Mouse (Mus musculus): ENCODE measurements around the gene Cplx3. TPM values are rescaled to one million over a fixed set of nuclear protein-coding genes. Genes with fewer than 3 reads are reported as not detected.

Gene Cplx3
- polyA plus RNA-seq, 1 experiment from 2014 or later: 0.15 TPM

DNA sequence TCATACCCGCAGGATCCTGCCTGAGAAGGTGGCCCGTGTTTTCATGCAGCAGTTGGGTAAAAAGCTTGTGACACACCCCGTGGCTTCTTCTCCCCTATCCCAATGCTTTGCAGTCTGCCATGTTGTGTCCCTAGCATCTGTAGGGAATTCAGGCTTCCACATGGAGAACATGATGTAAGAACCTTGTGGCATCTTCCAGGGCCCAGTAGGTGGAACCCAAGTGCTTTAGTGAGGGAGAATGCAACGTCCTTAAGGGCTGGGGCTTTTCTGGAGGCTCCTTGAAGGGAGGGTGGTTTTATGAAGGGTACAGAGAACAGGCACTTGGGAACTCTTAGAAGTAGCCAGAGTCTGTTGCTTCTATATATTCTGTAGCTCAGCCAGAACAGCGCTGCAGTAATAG lies 15.4 kb downstream of the Cplx3 start:
- WGBS: 28% methylated on average over 5 of the region's 5 CpGs

GRCm38 (mm10) chr9:57589224-57590126 lies 16.6 kb downstream of the Cplx3 start, which contains the start of gene Ulk3:
Gene Ulk3, plus strand, starts transcription at chr9:57589452.
- Histone ChIP-seq H3K4me1 (peaks cover 54% of the 10 kb centered on the region), H3K27me3 (ENCODE audit: insufficient read depth, poor library complexity, severe bottlenecking) (peaks cover 4% of the 10 kb centered on the region; the same call in 1 of the 2 replicates), H3K4me3 (peak within 1 kb of the TSS; percentile 72), H3K9me3 (no peaks in the 10 kb centered on the region), H3K36me3 (peaks cover 62% of the 10 kb centered on the region), H3K27ac (peak within 1 kb of the TSS; percentile 90)
- under 1% methylated on average over 58 of the region's 58 CpGs for WGBS
- DNase-seq (ENCODE audit: low spot score): peak; percentile 91

More for the DNA sequence above, 15.4 kb downstream of the Cplx3 start:
- Histone ChIP-seq H3K9me3 (no peaks in the 10 kb centered on the region), H3K36me3 (peaks cover 63% of the 10 kb centered on the region), H3K27me3 (ENCODE audit: insufficient read depth, poor library complexity, severe bottlenecking) (peaks cover 4% of the 10 kb centered on the region; the same call in 1 of the 2 replicates), H3K4me3 (peak overlapping the region; percentile 72; the same call in 1 of the 2 replicates), H3K4me1 (peaks cover 60% of the 10 kb centered on the region), H3K27ac (no peak overlapping the region)
- no peak for DNase-seq (ENCODE audit: low spot score)

GRCm38 (mm10) chr9:57584991-57585390 lies 21.1 kb downstream of the Cplx3 start:
- peaks cover 73% of the 10 kb centered on the region for H3K36me3 ChIP-seq
- no peak overlapping the region for H3K4me3 ChIP-seq
- no peak overlapping the region for H3K27ac ChIP-seq
- no peaks in the 10 kb centered on the region for H3K27me3 ChIP-seq (ENCODE audit: insufficient read depth, poor library complexity, severe bottlenecking)
- WGBS: 83% methylated on average over 3 of the region's 3 CpGs
- DNase-seq (ENCODE audit: low spot score): no peak
- peaks cover 25% of the 10 kb centered on the region for H3K4me1 ChIP-seq
- H3K9me3 ChIP-seq: no peaks in the 10 kb centered on the region

- no peak overlapping the region for H3K4me3 ChIP-seq
- no peak overlapping the region for H3K27ac ChIP-seq
- H3K4me1 ChIP-seq: 0 out of 2 replicates have a peak, but pooled peaks cover 8% of the 10 kb centered on the region
- WGBS: 70% methylated on average over 6 of the region's 6 CpGs
- peaks cover 60% of the 10 kb centered on the region for H3K36me3 ChIP-seq
- DNase-seq (ENCODE audit: low spot score): no peak
- no peaks in the 10 kb centered on the region for H3K9me3 ChIP-seq
- no peaks in the 10 kb centered on the region for H3K27me3 ChIP-seq (ENCODE audit: insufficient read depth, poor library complexity, severe bottlenecking)
Measured at GRCm38 (mm10) chr9:57577144-57577849, 28.8 kb downstream of the Cplx3 start.

DNA sequence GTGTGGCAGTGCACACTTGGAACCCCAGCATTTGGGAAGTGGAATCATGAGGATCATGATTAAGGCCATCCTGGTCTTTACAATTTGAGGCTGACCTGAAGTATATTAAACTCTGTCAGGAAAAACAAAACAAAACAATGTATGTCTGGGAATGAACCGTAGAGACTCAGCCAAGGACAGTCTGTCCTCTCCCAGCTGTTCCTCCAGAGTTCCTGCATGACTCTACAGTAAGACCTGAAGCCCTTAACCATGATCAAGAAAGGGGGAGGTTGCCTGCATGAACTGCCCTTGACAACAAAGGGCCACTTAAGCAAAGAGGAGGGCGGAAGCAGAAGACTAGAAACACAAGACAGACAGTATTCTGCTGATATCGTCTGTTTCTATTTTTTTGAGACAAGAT lies 30.5 kb downstream of the Cplx3 start:
- H3K36me3 ChIP-seq: peaks cover 55% of the 10 kb centered on the region
- no peaks in the 10 kb centered on the region for H3K27me3 ChIP-seq (ENCODE audit: insufficient read depth, poor library complexity, severe bottlenecking)
- 67% methylated on average over 3 of the region's 3 CpGs for WGBS
- no peaks in the 10 kb centered on the region for H3K9me3 ChIP-seq
- no peak for DNase-seq (ENCODE audit: low spot score)
- H3K4me1 ChIP-seq: 0 out of 2 replicates have a peak, but pooled peaks cover 8% of the 10 kb centered on the region
- no peak overlapping the region for H3K4me3 ChIP-seq
- no peak overlapping the region for H3K27ac ChIP-seq

DNA sequence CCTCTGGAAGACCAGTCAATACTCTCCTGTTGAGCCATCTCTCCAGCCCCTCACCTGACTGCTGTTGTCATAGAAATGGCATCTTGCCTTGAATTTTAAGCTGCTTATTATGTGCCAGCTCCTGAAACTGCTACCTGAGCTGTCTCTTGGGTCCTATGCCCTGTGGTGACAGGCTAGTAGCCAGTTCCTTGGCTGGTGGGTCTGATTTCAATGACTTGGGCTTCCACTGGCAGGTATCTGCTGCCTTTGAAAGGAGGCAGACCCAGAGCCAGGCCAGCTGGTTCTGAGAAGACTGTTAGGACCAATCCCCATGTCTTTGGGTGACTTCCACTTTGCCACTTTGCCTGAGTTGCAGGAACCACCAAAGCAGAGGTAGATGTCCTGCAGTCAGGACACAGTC lies 31.7 kb downstream of the Cplx3 start:
- no peaks in the 10 kb centered on the region for H3K27me3 ChIP-seq (ENCODE audit: insufficient read depth, poor library complexity, severe bottlenecking)
- no peaks in the 10 kb centered on the region for H3K9me3 ChIP-seq
- 0 out of 2 replicates have a peak, but pooled peaks cover 8% of the 10 kb centered on the region for H3K4me1 ChIP-seq
- no peak overlapping the region for H3K4me3 ChIP-seq
- no peak overlapping the region for H3K27ac ChIP-seq
- DNase-seq (ENCODE audit: low spot score): no peak
- H3K36me3 ChIP-seq: peaks cover 54% of the 10 kb centered on the region

- H3K27me3 ChIP-seq (ENCODE audit: insufficient read depth, poor library complexity, severe bottlenecking): no peaks in the 10 kb centered on the region
- no peaks in the 10 kb centered on the region for H3K9me3 ChIP-seq
- DNase-seq (ENCODE audit: low spot score): no peak
- H3K4me1 ChIP-seq: peaks cover 11% of the 10 kb centered on the region; the same call in 1 of the 2 replicates
- H3K36me3 ChIP-seq: peaks cover 37% of the 10 kb centered on the region
- H3K27ac ChIP-seq: no peak overlapping the region
- 83% methylated on average over 6 of the region's 6 CpGs for WGBS
- H3K4me3 ChIP-seq: no peak overlapping the region
Measured at GRCm38 (mm10) chr9:57568500-57568899, 37.6 kb downstream of the Cplx3 start.

DNA sequence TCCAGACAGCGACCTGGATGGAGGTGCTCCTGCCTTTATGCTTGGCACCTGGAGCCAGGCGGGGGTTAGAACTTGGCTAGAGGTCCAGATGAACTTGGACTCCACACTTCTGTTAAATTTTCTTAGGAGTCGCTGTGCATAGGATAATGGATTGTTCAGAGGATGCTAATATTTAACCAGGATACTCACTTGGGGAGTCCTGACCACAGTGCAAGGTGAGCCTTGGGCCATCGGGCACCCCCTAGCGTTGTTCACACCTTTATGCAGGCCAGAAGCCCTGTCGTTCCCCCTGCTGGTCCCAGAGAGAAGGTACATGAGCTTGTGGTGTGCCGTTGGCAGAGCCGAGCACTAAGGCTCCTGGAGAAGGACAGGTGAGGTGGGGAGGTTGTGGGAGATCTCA lies 39.2 kb downstream of the Cplx3 start:
- WGBS: 54% methylated on average over 8 of the region's 8 CpGs
- H3K27ac ChIP-seq: no peak overlapping the region
- DNase-seq (ENCODE audit: low spot score): no peak
- peaks cover 31% of the 10 kb centered on the region for H3K36me3 ChIP-seq
- H3K27me3 ChIP-seq (ENCODE audit: insufficient read depth, poor library complexity, severe bottlenecking): no peaks in the 10 kb centered on the region
- no peak overlapping the region for H3K4me3 ChIP-seq
- peaks cover 23% of the 10 kb centered on the region for H3K4me1 ChIP-seq
- no peaks in the 10 kb centered on the region for H3K9me3 ChIP-seq

GRCm38 (mm10) chr9:57565741-57566221 lies 40.3 kb downstream of the Cplx3 start:
- no peak for DNase-seq (ENCODE audit: low spot score)
- Histone ChIP-seq H3K4me1 (peaks cover 31% of the 10 kb centered on the region), H3K4me3 (no peak overlapping the region), H3K27ac (peak overlapping the region; percentile 19; the same call in 1 of the 2 replicates), H3K9me3 (no peaks in the 10 kb centered on the region), H3K36me3 (peaks cover 23% of the 10 kb centered on the region), H3K27me3 (ENCODE audit: insufficient read depth, poor library complexity, severe bottlenecking) (no peaks in the 10 kb centered on the region)
- WGBS: 41% methylated on average over 10 of the region's 10 CpGs

DNA sequence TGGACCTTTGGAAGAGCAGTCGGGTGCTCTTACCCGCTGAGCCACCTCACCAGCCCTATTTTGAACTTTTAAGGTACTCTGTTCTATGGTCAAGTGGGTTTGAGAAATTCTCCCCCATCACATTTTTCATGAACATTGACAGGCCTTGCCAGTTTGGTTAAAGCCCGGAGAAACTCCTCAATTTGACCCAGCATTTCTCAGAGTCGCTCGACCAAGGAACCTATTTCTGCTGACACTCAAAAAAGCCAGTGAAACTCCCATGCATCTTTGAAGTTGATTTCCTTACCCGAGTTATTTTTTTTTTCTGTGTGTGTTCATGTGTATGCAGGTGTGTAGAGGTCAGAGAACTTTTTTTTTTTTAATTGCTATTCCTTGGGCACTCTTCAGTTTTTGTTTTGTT lies 41.5 kb downstream of the Cplx3 start:
- Histone ChIP-seq H3K27me3 (ENCODE audit: insufficient read depth, poor library complexity, severe bottlenecking) (no peaks in the 10 kb centered on the region), H3K36me3 (peaks cover 17% of the 10 kb centered on the region), H3K9me3 (no peaks in the 10 kb centered on the region), H3K27ac (no peak overlapping the region), H3K4me1 (peaks cover 31% of the 10 kb centered on the region), H3K4me3 (no peak overlapping the region)
- 88% methylated on average over 6 of the region's 6 CpGs for WGBS
- DNase-seq (ENCODE audit: low spot score): no peak

DNA sequence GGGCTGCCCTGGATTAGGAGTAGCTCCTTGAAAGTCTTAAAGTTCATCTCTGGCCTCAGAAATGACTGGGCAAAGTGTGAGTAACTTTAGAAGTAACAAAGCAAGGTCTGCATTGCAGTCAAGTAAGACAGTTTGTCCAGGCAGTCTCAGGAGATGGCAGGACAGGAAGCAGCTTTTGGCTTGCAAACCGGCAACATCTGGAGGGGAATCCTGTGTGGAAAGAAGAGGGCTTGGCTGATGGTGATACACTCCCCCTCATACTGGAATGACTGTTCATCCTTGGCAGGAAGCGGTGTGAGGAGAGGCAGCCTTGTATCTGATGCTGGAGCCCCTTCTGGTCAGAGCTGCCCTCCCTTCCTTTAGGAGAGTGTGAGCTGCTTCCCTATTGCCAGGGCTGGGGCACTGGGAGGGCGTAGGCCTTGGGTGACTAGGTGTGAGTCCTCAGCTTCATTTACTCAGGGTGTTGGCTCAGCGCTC lies 43.1 kb downstream of the Cplx3 start:
- Histone ChIP-seq H3K4me1 (peaks cover 31% of the 10 kb centered on the region), H3K9me3 (no peaks in the 10 kb centered on the region), H3K36me3 (peaks cover under 1% of the 10 kb centered on the region), H3K4me3 (no peak overlapping the region), H3K27me3 (ENCODE audit: insufficient read depth, poor library complexity, severe bottlenecking) (no peaks in the 10 kb centered on the region), H3K27ac (no peak overlapping the region)
- WGBS: 53% methylated on average over 4 of the region's 4 CpGs
- no peak for DNase-seq (ENCODE audit: low spot score)

- H3K27me3 ChIP-seq (ENCODE audit: insufficient read depth, poor library complexity, severe bottlenecking): no peaks in the 10 kb centered on the region
- no peak overlapping the region for H3K27ac ChIP-seq
- H3K4me3 ChIP-seq: peak overlapping the region; percentile 66
- H3K4me1 ChIP-seq: peaks cover 31% of the 10 kb centered on the region
- no peak for DNase-seq (ENCODE audit: low spot score)
- H3K36me3 ChIP-seq: no peaks in the 10 kb centered on the region
- no peaks in the 10 kb centered on the region for H3K9me3 ChIP-seq
- WGBS: 80% methylated on average over 13 of the region's 13 CpGs
Measured at GRCm38 (mm10) chr9:57561711-57562099, 44.4 kb downstream of the Cplx3 start.
